Mouse (Mus musculus): ENCODE data around the gene Stub1.

- TF ChIP-seq CTCF (IDR thresholded peaks at IDR 0.05; ENCODE audit: borderline replicate concordance, control insufficient read depth, extremely low read depth, insufficient read depth, low read length, poor library complexity) (no peak), POLR2A (IDR thresholded peaks at IDR 0.05; ENCODE audit: control insufficient read depth, extremely low read depth, insufficient read depth, low read length, poor library complexity) (no peak)
Observed at GRCm38 (mm10) chr17:25791320-25791842, 41.8 kb downstream of the Stub1 start.

Measured in thymus, adult 2 months (tissue).